Mouse (Mus musculus): ENCODE results near the gene Slc12a8. TPM values are rescaled to one million over a fixed set of nuclear protein-coding genes. Genes with fewer than 3 reads are reported as not detected.

Gene Slc12a8
- polyA plus RNA-seq, 3 experiments from 2014 or later, result 3.4 to 7.0 (median 6.0) TPM

DNA sequence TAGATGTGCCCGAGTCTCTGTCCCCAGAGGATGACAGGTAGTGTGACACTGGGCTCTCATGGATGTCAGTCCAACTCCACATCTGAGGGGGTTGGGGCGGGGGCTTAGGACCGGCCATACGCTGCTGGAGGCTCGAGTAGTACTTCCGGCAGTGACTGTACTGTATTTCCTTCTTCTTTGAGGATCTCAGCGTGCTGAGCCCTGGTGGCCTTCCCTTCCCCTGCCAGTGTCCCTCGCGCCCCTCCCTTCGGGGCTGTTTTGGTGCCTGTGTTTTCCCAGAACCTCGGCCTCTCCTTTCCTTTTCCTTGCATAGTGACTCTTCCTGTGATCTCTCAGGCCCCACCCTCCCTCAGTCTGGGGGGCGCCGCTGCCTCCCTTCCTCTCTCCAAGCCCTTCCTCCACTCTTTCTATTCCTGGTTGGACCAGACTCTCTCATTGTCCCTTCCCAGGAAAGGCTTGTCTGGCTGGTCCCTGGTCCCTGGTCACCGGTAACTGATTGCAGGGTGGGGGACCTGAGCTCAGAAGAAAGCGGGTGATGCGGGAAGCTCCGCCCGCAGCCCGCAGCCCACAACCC lies 66.8 kb downstream of the Slc12a8 start:
- peak; percentile 77 for ATAC-seq

DNA sequence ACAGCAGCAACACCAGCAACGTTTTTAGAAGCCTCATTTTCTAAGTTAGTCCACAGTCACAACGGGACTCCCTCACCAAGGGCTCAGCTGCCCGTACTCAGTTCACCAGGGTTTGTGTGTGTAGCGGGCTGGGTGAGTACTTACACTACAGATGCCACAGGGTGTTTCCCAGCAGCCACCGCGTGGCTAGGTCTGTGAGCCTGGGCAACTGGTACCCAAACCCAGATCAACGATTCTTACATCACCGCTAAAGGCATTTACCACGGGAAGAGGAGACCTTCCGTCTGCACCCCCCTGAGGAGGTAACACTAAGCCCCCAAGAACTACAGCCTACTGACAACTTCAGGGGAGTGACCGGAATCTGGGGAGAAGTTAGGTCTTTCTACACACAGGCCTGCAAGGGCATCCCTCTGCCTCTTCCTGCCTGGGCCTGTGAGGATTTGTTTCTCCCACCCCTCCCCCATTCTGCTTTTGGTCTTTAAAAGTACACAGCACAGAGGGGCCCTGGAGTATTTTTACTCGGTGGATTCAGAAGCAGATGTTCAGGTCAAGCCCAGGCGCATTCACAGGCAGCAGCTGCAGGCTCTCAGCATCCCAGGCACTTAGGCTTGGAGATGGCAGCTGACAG lies 67.4 kb downstream of the Slc12a8 start:
- ATAC-seq, result peak; percentile 80

DNA sequence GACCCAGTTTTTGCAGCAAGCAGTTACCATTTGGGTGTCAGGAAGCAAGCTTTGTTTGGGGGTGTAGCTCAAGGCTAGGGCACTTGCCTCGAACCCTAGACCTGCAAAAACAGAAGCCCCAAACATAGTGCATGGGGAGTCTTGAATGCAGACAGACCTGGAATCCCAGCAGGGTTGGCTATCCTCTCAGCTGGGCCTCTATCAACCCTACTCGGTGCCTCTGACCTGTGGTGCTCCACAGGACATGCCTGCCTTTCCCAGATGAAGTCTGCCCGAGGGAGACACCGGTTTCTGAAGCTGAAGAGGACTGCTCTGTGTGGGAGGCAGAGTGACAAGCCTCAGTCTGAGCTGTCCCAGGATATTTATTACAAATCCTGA lies 67.9 kb downstream of the Slc12a8 start:
- no peak for ATAC-seq

DNA sequence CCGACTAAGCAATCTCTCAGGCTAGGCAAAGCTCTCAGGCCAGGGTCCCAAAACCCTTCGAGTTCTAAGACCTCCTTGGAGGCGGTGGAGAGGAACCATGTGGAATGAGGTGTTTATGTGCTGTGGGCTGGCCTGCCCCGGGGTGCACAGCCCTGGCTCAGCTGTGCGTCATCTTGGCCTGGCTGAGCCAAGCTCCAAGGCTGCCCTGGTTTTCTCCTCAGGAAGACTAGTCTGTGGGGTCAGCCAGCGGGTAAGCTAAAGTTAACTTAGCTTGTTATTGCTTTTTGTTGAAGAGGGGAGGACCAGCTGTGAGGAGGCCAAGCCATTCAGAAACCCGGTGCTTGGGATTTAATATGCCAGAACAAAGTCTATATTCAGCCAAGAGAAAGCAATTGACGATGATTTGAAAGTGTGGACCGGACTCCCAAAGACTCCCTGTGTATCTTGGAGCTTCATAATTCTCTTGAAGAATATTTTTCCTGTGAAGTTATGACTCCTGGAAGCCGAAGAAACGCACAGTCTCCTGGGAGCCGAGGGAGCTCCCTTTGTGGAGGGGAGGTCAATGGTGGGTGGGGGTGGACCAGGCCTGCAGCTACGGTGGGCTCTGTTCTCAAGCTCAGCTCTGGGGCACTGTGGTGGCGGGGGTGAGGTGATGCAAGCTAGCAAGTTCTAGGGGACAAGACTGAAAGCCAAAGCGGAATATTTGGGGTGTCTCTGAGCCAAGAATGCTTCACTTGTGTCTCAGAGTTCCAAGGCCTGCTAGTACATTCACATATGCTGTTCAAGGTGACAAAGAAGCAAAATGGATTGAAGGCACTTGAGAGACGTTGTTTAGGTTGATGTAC lies 70.4 kb downstream of the Slc12a8 start:
- ATAC-seq, result no peak

DNA sequence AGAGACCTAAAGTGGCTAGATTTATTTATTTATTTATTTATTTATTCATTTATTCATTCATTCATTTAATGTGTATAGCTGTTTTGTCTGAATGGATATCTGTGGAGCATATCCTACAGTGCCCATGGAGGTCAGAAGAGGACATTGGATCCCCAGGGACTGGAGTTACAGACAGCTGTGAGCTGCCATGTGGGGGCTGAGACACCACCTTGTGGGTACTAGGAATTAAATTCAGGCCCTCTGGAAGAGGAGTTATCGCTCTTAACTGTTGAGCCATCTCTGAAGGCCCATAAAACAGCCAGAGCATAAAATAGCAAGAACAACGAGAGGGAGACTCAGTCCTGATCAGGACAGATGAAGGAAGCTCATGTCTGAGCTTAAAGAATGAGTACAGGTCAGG lies 71.7 kb downstream of the Slc12a8 start:
- ATAC-seq, result no peak

DNA sequence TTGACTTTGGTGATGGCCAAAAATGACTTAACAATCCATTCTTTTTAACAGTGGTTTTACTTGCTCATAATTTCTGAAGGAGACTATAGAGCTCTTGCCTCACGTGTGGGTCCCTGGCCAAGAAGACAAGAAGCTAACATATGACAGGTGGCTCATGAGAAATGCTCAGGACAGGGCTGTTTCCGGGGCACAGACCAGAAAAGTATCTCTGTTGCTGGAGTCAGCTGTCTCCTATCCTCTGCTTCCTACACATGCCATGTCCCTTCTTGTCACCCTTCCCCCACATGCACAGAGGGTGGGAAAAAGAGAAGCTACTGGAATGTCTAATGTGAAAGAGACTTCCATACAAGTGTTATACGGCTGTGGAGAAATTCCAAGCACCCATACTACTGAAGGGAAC lies 73.3 kb downstream of the Slc12a8 start:
- no peak for ATAC-seq

DNA sequence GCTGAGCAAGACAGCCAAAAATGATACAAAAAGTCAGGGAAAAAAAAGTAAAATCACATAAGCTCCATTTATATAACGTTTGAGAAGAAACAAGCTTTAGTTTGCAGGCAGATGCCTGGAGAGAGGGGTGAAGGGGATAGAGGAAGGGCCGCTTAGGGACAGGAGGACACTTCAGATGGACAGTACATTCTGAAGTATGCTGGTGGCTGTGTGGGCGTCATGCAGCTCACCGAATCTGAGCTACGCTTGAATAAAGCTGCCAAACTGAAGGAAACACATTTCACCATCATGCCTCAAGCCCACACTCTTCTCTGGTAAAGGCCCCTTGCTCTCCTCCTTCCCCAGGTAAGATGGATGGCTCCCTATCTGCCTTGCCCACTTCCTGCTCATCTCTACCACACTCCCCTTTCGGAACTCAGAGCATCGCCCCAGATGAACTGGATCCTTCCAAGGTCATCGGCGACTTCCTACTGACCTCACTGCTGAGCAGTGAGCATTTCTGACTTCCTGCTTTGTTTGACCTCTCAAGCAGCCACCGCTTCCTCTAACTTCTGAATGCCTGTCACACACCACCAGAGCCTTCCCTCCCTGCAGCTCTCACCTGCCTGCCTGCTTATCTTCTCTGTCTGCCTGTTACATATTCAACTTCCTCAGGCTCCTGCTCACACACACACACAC lies 74.4 kb downstream of the Slc12a8 start:
- ATAC-seq, result peak; percentile 38

DNA sequence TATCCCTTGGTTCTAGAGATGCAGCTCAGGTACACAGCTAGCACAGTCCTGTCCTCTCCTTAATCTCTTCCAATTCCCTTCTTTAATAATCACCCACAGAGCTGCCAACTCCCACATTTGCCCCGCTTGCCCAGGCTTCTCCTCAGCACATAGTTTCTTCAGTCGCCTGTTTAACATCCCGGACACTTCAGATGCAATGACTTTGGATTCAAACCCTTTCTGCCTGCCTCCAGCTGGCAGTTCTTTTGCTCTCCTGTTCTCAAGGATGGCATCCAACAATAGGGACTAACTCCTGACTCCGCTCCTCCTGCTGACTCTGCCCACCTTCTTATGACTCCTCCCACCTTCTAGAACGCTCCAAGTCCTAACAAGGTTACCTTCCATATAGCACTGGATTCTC lies 75.2 kb downstream of the Slc12a8 start:
- ATAC-seq, result no peak

DNA sequence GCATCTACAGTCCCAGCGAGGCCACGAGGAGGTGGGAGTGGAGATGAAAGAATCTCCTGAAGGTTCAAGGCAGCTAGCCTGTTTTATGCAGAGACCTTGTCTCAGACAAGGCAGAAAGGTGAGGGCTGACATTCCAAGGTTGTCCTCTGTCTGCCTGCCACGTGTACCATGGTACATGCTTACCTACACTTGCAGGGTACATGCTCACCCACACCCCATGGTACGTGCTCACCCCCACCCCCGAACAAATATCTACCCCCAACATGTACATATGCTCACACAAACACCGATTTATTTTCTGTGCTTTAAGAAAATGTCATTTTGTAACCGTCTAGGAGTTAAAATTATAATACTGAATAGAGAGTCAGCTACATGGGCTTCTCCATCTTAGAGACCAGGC lies 76.3 kb downstream of the Slc12a8 start:
- no peak for ATAC-seq

DNA sequence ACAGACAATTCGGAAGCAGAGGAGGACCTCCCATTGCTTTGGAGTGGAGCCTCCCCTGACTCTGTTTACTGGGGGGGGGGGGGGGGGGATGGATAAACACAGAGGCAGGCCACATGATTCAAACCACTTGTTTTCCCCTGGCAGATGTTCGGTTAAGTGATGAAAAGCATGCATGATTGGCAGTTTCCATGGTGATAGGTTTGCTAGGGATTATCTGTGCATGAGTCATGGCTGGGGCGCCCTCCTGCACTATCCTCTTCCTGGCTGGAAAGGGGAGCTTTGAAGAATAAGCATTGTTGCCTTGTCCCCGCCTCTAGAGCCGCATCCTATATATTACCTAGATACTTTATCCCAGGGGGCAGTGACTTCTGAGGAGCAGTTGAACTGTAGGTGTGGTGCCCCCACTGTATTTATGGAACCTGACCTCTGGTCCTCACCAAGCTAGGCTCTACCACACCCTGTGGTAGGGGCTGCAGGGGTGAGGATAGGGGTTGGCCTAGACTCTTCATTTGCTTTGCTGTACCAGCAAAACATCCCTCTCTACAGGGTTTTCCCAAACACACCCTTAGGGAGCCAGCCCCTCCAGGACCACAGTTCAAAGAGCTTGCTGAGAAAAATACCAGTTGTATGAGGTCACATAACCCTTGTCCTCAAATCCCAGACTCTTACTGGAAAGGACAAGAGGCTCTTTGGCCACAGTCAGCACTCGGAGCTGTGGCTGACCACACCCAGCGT lies 77.1 kb downstream of the Slc12a8 start:
- no peak for ATAC-seq

DNA sequence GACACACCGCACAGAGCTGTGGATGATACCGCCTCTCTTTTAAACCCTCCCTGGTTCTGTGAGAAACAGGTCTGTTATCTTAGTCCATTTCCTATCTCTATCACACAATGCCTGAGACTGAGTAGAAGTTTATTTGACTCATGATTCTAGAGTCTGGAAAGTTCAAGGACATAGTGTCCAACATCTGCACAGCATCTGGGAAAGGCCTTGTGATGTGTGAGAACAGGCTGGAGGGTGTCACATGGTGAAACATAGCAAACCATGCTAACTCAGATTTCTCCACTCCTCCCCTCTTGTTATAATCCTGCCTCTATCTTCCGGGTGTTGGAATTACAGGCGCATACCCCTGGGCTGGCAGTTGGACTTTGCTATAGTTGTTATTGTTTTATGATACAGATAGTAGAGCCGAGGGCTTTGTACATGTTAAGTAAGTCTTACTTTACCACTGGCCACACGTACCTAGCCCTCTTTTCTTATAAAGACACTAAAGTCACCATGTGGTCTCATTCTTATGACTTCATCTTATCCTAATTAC lies 78.2 kb downstream of the Slc12a8 start:
- ATAC-seq, result no peak

DNA sequence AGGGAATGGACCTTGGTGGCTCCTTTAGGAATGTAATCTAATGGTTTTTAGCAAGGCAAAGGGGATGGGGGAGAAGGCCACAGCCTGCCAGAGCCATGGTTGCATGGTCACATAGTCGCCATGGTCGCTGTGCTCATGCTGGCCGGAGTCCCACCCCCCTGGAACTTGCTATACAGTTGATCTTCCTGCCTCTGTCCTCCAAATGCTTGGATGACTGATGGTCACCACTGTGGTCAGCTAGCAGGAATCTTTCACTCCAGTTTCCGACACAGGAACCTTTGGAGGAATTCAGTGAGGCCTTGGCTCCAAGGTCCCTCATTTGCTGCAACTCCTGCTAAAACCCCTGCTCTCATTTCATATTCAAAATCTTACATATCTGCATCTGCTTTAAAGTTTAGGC lies 79.1 kb downstream of the Slc12a8 start:
- no peak for ATAC-seq

DNA sequence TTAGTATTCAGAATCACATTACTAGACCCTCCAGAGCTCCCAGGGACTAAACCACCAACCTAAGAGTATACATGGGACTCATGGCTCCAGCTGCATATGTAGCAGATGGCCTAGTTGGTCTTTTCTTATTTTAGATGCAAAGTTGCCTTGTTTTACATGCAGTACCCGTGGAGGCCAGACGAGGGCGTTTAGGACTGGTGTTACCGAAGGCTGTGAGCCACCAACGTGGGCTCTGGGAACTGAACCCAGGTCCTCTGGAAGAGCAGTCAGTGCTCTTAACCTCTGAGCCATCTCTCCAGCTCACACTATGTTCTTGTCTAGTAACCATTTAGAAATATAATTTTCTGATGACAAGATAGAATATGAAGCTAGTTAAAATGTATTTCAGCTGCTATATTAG lies 83.1 kb downstream of the Slc12a8 start:
- ATAC-seq, result no peak

DNA sequence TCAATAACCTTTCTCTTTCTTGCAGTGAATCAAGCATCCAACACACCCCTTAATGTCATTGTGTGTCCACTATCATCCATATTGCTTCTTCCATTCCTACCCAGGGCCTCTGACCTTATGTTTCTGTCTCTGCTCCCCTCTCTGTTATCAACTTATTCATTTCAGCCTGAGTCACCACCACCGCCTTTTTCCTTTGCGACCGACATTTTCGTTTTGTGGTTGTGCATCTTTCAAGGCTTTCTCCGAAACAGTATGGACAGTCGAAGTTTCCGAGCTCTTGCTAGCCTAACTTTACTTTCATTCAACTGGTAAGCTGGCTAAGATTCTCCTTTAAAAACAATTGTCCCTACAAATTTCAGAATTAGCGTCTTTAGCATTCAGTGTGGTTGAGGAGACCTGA lies 84.2 kb downstream of the Slc12a8 start:
- ATAC-seq, result peak; percentile 32

DNA sequence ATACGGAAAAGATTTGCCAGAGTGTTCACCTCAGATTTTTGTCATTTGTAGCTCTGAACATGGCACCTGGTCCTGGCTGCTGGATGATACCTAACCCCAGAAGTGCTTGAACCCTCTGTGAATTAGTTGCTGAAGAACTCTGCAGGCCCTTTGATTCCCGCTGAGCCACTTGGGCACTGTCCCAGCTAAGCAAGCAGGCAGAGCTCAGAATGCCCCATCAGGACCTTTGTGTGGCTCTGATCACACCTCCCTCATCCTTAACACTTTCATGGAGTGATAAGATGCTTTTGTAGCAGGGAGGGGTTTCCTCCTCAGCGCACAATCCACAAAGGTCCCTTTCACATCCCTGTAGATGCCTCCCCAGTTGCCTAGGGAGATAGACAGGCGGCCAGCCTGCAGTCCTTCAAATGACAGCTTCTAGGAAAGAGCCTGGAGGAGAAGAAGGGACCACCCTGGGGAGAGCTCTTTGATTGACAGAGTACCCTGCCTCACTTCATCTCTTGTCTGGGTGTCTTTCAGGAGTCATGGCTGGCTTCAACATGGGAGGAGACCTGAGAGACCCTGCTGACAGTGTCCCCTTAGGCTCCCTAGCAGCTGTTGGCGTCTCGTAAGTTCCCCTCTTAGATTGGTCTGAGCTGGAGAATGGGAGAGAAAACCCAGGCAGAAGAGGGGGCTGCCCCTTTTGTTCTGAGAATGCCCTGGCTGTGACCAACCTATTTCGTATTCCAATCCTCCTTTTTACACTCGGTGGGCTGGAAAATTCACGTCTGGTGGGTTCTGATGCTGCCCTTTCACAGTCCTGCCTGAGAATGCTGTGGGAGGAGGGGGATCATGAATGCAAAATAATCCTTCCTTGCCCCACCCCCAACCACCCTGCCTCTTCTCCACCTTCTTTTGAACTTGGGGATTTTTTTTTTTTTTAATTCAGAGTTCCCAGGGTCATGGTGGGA lies 88.8 kb downstream of the Slc12a8 start:
- ATAC-seq, result no peak

DNA sequence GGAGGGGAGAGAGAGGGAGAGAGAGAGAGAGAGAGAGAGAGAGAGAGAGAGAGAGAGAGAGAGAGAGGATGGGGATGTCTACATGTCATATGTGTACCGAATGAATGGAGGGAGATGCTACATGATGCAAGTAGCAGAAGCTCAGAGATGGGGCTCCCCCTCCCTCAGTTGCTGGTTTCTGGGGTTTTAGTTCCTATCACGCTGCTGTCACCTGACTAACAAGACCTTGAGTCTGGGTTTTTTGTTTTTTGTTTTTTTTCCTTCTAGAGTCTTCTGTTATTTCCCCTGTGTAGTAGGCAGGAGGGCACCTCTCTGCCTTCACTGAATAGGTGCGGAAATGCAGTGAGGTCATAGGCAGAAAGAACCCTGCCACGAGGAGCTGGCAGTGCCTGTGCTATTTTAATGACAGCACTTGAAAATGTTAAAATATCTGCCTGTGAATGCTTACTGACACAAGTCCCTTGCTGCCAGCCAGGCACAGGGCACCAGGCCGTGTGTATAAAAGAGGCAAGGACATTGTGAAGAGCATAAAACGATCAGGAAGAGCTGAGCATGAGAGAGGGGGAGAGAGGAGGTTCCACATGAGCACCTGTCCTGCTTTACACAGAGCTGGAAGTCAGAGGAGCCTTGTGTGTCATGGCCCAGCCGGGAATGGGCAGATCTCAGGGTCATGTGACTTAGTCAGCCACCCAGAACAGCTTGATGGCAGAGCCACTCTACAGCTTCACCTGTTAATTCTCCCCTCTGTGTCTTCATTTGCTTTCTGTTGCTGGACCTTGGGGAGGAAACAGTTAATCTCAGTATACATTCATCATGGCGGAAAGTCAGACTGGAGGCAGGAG lies 89.8 kb downstream of the Slc12a8 start:
- peak; percentile 97 for ATAC-seq

DNA sequence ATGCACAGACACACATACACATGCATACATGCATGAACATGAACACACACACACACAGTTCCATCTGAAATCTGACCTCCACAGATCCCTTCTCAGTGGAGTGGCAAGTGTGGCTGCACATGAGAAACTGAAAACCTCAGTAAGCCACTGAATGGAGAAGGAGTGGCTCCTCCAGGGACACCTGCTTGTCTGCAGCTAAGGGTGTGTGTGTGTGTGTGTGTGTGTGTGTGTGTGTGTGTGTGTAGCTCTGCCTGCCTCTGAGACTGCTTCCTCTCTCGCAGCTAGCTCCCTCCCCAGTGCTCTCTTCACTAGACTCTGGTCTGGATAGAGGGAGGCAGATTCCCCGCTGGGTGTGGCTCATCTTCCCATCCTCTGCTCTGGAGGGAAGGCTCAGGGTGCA lies 92.4 kb downstream of the Slc12a8 start:
- ATAC-seq, result no peak

DNA sequence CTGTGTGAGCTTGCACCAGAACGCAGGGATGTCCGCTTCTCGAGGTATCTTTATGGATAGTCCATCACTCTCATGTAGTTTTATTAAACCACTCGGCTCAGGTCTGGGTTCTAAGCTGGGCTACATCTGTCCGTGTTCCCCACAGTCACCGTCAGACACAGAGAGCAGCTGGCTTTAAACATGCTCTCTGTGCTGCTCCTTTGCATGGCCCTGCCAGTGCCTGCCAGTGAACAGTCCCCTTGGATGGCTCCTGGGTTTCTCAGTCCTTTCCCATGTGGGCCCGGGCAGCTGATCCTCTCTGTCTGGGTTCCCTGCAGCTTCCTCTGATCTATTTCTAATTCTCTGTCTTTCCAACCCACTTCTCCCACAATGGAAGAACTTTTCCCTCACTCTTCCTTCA lies 93.3 kb downstream of the Slc12a8 start:
- ATAC-seq, result no peak

DNA sequence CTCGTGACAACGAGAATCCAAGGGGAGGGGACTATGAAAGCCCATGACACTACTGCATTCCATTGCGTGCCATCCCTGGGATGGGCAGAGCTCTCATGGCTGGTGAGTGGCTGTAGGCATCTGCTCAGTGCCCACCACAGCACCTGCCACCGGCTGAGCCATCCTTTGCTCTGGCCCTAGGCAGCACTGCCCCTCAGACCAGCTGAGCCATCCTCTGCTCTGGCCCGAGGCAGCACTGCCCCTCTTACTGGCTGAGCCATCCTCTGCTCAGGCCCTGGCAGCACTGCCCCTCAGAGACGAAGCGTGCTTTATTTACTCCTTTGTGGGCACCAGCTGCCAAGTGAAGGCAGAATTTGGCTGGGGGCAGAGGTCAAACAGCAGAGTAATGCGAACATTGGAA lies 94.2 kb downstream of the Slc12a8 start:
- no peak for ATAC-seq

DNA sequence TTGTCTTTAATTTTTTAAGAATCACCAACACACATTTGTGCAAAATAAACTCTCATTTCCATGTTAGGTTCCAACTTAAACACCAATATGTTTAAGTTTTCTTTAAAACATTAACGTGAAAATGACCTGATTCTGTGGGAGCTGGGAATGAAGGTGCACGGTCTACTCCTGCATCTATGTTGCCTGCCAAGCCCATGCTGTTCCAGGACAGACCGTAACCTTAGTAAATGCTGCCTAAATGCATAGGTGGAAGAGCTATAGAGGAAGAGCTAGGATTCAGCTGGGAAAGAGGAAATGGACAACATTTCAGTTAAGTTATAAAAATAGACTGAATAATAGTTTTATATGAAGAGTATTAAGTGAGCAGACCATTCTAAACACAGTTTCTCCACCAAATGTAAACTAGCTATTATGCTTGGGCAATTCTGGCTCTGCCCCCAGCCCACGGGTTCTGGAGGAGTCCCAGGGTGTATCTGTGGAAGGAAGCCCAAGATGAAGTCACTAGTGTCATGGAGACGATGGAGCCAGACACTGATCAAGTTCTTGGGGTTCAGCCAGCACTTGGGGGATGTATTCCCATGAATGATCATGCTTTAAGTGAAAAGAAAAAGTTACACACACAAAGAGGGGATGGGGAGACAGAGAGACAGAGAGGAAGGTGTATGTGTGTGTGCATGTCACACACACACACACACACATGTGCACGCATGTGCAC lies 95.1 kb downstream of the Slc12a8 start:
- no peak for ATAC-seq
